Mouse (Mus musculus): Measurements from ENCODE around the gene Ralgapa2.
A peak's percentile ranks its signal among the peaks of the same experiment; 100 is the strongest.

Ralgapa2 gene

DNA sequence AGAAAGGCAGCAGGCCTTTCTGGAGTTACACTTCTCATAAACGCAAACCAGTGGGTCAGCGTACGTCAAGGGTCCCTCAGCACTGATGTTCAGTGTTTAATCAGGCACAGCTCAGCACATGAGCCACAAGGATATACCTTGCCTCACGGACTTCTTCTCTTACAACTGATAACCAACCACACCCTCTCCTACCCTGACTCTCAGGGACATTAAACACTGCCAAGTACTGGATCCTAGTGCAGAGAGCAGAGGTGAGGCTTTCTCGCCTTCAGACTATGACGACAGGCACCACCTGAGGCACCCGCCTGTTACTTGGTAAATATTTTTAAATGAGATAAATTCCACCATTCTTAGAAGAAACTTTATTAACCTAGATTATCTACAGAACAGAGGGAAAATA, 85.8 kb downstream of the Ralgapa2 start:
- DNase-seq = no peak

GRCm38 (mm10) chr2:146425235-146425634, 86.9 kb downstream of the Ralgapa2 start:
- peak; percentile 32 for DNase-seq

- DNase-seq = no peak
Measured at GRCm38 (mm10) chr2:146423710-146424301, 88.3 kb downstream of the Ralgapa2 start.

DNA sequence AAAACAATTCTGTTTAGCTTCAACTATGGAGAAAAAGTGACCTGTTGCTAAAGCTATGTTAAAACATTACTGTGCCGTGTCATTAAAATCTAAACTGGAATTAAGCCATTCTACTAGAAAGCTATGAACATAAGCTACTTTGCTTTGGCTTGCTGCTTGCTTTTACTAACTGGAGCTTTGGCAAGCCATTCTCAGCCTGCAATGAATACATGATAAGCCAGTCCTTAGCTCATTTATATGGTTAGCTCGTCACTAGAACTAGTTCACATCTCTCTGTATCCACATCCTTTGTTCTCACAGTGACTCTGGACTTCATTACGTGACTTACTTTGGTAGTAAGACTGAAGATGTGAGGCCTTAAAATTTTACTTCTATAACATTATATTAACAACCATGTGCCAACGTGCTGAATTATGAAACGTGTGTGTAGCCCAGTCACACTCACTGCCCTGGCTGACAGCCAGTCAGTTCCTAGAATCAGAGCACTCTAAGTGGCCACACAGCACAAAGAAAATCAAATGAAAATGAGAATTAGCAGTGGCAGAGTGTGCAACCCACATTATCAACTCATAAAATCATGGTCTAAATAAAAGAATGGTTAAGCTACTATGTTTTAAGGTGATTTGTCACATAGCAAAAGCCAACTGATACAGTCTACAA, 89.0 kb downstream of the Ralgapa2 start:
- DNase-seq = no peak

DNA sequence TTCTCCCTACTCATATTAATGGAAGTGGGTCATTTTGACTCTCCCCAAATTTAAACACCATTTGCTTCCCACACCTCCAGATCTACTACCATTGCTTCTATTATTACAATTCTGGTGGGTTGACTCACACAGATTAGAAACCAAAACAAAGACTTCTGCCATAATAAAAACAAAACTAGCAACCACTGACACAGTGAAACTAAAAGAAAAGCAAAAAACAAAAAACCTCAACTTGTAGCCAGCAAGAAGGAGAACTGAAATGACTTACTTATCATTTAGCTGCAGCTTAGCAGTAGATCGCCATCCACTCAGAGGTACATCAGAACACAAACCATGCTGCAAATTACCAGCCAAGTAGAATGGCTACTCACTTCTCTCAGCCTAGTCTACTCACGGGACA, 95.9 kb downstream of the Ralgapa2 start:
- no peak for DNase-seq

GRCm38 (mm10) chr2:146414484-146415291, 97.5 kb downstream of the Ralgapa2 start:
- DNase-seq = peak; percentile 82

- no peak for DNase-seq
Measured at GRCm38 (mm10) chr2:146412733-146413132, 99.4 kb downstream of the Ralgapa2 start.

GRCm38 (mm10) chr2:146411904-146412303, 100.2 kb downstream of the Ralgapa2 start:
- DNase-seq = no peak

DNA sequence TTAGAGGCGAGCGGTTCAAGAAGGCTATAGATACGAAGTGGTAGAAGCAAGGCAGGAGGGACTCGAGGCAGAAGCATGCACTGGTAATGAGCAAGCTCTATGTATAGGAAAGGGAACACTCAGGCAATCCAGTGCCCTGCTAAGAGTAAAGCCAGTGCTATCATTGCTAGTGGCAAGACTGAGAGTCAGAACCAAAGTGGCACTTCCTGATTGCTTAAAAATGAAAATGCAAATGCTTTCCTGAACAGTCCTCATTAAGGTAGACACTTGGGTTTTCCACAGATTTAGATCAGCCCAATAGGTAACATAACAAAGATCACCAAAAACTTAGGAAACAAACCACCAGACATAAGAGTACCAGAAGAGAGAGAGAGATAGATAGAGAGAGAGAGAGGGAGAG, 105.1 kb downstream of the Ralgapa2 start:
- DNase-seq = no peak

DNA sequence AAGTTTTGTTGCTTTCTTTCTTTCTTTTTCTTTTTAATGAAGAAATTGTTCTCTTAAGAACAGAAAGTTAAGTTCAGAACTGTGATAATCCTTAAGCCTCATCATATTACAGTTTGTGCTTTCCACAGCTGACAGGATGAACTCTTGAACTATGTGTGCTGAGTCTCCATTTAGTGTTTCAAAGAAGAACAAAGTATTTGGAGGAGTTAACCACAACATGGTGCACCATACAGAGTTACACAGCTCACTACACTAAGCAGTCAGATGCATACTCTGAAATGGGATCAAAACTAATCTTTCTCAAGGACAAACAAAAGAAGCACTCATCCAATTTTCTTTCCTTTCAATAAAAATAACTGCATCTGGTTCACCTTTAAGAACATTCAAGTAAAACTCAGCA, 110.6 kb downstream of the Ralgapa2 start:
- DNase-seq = no peak

- DNase-seq = no peak
Measured at GRCm38 (mm10) chr2:146400738-146401137, 111.4 kb downstream of the Ralgapa2 start.

- no peak for DNase-seq
Measured at GRCm38 (mm10) chr2:146398211-146398865, 113.8 kb downstream of the Ralgapa2 start.

- no peak for DNase-seq
Measured at GRCm38 (mm10) chr2:146387211-146387610, 124.9 kb downstream of the Ralgapa2 start.

GRCm38 (mm10) chr2:146384582-146384981, 127.6 kb downstream of the Ralgapa2 start:
- DNase-seq = no peak

DNA sequence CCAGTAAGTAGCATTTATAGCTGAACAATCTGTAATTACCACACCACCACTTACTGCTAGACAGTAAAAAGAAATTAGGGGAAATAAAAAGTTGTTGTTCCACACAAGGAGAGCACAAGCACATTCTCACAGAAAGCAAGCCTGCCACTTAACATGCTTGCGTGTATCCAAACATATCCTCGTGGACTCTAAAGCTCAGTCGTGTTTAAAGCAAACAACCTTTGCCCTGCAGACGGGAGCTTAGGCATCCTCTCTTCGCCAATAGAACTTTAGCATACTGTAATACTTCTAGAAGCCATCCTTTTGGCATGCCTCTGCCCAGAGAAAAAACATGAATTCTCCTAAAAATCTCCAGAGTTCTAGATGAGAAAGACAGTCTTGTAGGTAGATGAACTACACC, 135.9 kb downstream of the Ralgapa2 start:
- DNase-seq = no peak

GRCm38 (mm10) chr2:146366098-146366497, 146.0 kb downstream of the Ralgapa2 start:
- no peak for DNase-seq

DNA sequence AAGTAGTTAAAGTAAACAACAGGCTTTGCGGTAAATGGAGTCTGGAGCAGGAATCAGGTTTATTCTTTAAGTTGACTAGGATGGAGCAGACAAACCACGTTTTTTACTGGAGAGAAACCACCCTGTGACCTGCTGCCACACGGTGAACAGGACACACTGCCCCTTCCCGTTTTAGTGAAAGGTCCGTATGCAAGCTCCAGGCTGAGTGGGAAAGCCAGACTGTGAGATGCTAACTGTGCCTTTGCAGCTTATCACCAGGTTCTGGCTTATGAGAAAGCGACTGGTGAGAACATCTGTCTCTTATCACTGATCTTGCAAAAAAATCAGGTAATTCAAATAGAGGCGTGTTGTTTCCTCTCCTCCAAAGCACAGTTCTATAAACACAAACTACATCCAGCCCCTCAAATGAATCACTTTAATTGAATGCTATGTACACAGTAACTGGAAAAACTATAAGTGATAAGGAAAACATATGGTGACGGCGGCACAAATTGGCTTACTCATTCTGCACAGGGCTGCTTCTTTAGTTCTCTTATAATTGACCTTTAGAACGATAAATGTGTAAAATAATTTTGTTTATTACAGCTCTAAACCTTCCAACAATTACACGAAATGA, 146.7 kb downstream of the Ralgapa2 start:
- DNase-seq = no peak

- DNase-seq = peak; percentile 87
Measured at GRCm38 (mm10) chr2:146363483-146363882, 148.7 kb downstream of the Ralgapa2 start.

GRCm38 (mm10) chr2:146362932-146363331, 149.2 kb downstream of the Ralgapa2 start:
- no peak for DNase-seq

- no peak for DNase-seq
Measured at GRCm38 (mm10) chr2:146361969-146362368, 150.2 kb downstream of the Ralgapa2 start.

DNA sequence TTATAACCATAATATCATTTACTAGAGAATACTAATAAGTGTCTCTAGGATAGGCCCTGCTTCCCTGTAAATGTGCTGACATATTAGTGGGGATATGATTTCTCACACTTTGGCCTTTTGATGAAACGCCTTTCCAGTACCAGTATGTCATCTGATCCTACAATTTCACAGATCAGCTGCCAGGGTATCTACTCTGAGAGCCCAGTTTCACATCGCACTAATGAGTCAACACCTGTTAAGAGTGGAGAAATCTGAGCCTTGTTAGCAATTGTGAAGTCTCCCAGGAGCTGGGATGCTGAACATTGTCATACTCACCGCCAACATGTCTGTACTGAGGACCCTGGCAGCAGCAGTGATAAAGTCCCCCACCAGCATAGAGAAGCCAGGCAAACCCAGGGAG, 151.1 kb downstream of the Ralgapa2 start:
- DNase-seq = no peak

DNA sequence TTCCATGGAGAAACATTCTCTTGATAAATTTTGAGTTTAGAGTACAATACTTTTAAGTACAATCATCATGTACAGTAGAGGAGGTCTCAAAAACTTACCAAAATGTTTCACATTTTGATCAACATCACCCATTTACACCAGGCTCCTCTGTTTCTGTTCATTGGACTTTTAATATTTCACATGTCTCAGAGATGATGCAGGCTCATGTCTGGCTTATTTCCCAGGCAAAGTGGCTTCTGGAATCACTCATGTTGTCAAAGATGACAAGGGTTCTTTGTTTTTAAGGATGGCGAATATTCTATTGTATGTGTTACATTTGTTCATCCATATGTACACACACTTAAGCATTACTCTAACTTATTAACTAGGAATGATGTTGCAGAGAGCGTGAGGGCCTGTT, 152.5 kb downstream of the Ralgapa2 start:
- no peak for DNase-seq

DNA sequence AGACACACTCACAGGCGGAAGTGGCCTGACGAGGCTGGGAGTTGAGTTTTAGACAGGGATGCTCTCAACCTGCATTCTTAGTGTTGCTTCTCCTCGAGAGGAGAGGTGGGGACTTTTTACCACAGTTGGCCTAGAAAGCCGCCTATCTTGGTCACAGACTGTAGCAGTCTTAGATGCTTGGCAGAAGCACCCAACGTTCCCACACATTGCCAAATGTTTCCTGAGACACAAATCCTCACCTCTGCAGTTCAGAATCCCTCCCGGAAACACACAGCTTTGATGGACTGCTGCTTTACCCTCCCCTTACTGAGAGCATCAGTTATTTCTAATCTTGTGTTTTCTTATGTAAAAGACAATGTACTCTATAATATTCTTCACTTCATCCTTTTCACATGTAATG, 155.6 kb downstream of the Ralgapa2 start:
- DNase-seq = peak; percentile 63

Measured in right cerebral cortex, adult 18-20 months (tissue).